Mouse (Mus musculus) heart, embryonic 13.5 days (tissue): ENCODE data around the gene Tmc4. TPM values are rescaled to one million over a fixed set of nuclear protein-coding genes. Genes with fewer than 3 reads are reported as not detected.

Source experiments
- ATAC-seq: fragments of 200-750 bp; cut with Nextera tagmentation; 2 replicates; pipeline ENCODE4 v1.8.0; 2017; ENCODE audit warnings: moderate TSS enrichment; ENCODE audit not compliant: insufficient number of reproducible peaks, low FRiP score, low TSS enrichment; ENCODE audit errors: extremely low read depth
- H3K27ac ChIP-seq: fragments of 300-500 bp; sonication (generic); replicated peaks from 2 replicates; pipeline ENCODE4 v1.5.1; 2015; ENCODE audit warnings: moderate library complexity, mild to moderate bottlenecking, inconsistent platforms
- H3K27me3 ChIP-seq: fragments of 300-500 bp; sonication (generic); replicated peaks from 2 replicates; pipeline ENCODE4 v1.6.1; 2015; ENCODE audit warnings: mild to moderate bottlenecking, inconsistent platforms
- H3K36me3 ChIP-seq: fragments of 300-500 bp; sonication (generic); 2 replicates; pipeline ENCODE4 v1.6.1; 2015; ENCODE audit warnings: mild to moderate bottlenecking, inconsistent platforms
- H3K4me1 ChIP-seq: fragments of 300-500 bp; sonication (generic); 2 replicates; pipeline ENCODE4 v1.6.1; 2015; ENCODE audit warnings: inconsistent platforms
- H3K4me2 ChIP-seq: fragments of 300-500 bp; sonication (generic); 2 replicates; pipeline ENCODE4 v1.6.1; 2015; ENCODE audit warnings: inconsistent platforms, mild to moderate bottlenecking, moderate library complexity
- H3K4me3 ChIP-seq: fragments of 300-500 bp; sonication (generic); 2 replicates; pipeline ENCODE4 v1.5.1; 2015; ENCODE audit warnings: moderate library complexity, mild to moderate bottlenecking, inconsistent platforms
- H3K9ac ChIP-seq: fragments of 300-500 bp; sonication (generic); 2 replicates; pipeline ENCODE4 v1.6.1; 2015; ENCODE audit warnings: inconsistent platforms, mild to moderate bottlenecking, moderate library complexity
- H3K9me3 ChIP-seq: fragments of 300-500 bp; sonication (generic); 2 replicates; pipeline ENCODE4 v1.6.1; 2016; ENCODE audit warnings: inconsistent platforms
- WGBS: fragments of 180-500 bp; shearing (Covaris S2); methylation state at CpG from one replicate; pipeline ENCODE4 v1.1.7; 2015; ENCODE audit warnings: mixed read lengths; 5-methylcytosine and 5-hydroxymethylcytosine counted together
- polyA plus RNA-seq: library from polyadenylated mRNA; unstranded; fragments of >200 nt; fragmentation: Nextera tagmentation; extraction: Ambion mirVana; gene quantifications from 2 replicates; pipeline ENCODE4 v1.2.1, GENCODE M21; 2015

Tmc4 gene
- polyA plus RNA-seq, 1 experiment from 2014 or later, result 4.0 TPM

DNA sequence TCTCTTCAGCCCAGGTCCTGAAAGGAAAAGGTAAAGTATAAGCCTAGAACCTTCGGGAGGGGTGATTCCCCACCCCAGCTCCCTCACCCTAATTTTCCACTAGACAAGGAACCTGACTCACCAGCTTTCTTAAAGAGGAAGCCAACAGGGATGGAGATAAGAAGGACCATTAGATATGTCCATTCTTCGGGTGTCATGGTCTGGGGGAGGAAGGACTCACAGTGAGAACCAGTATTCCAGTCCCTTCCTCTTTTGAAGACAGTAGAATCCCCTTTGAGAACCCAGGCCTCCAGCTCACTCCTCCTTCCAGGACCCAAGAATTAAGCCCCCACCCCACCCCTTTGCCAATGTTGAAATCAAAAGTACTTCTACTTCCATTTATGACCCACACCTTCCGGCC, 14.6 kb upstream of the Tmc4 start:
- WGBS, result 31% methylated on average over 3 of the region's 3 CpGs
- Histone ChIP-seq H3K4me1 (peaks cover 25% of the 10 kb centered on the region), H3K9me3 (no peaks in the 10 kb centered on the region), H3K4me2 (peak overlapping the region; percentile 96), H3K27ac (peak overlapping the region; percentile 99), H3K9ac (peak overlapping the region; percentile 88), H3K36me3 (peaks cover 47% of the 10 kb centered on the region), H3K27me3 (no peaks in the 10 kb centered on the region), H3K4me3 (peak overlapping the region; percentile 79)
- ATAC-seq, result no peak

GRCm38 (mm10) chr7:3685400-3686187, 8.2 kb upstream of the Tmc4 start:
- WGBS, result 76% methylated on average over 31 of the region's 31 CpGs
- ATAC-seq, result no peak
- H3K27me3 ChIP-seq, result no peaks in the 10 kb centered on the region
- H3K27ac ChIP-seq, result no peak overlapping the region
- H3K4me1 ChIP-seq, result no peaks in the 10 kb centered on the region
- H3K9ac ChIP-seq, result no peak overlapping the region
- H3K36me3 ChIP-seq, result peaks cover 75% of the 10 kb centered on the region
- H3K4me2 ChIP-seq, result no peak overlapping the region
- no peaks in the 10 kb centered on the region for H3K9me3 ChIP-seq
- no peak overlapping the region for H3K4me3 ChIP-seq

- Histone ChIP-seq H3K9me3 (no peaks in the 10 kb centered on the region), H3K36me3 (peaks cover 73% of the 10 kb centered on the region), H3K27ac (no peak overlapping the region), H3K4me3 (no peak overlapping the region), H3K4me1 (no peaks in the 10 kb centered on the region), H3K9ac (no peak overlapping the region), H3K27me3 (no peaks in the 10 kb centered on the region), H3K4me2 (no peak overlapping the region)
- 86% methylated on average over 8 of the region's 8 CpGs for WGBS
- no peak for ATAC-seq
These were observed 7.3 kb upstream of the Tmc4 start for GRCm38 (mm10) chr7:3684698-3685097.

DNA sequence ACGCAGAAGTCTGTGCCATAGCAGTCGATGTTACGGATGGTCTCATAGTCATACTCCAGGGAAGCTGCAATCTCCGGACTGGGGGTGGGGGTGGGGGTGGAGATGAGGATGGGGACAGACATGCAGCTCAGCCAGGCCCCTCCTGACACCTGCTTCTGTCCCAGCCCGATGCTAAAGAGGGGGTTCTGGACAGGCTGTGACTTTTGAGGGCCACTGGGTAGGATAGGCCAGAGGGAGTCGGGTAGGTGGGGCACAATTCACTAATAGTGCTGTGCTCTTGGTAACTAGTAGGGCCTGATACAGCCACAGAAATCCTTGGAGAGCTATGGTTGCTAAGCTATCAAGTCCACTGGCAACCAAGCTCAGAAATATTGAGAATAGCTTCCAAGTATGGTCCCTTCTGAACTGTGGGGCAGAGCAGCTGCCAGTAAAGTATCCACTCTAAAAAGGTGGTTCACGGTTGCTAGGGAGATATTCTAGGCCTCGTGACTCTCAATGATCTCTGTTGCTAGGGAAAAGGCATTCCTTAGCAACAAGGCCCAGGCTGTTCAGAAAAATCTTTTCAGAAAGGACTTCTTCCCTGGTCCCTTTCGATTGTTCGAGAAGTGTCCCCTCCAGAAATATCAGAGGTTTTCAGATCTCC, 6.7 kb upstream of the Tmc4 start:
- H3K4me2 ChIP-seq, result no peak overlapping the region
- WGBS, result 81% methylated on average over 10 of the region's 10 CpGs
- no peak overlapping the region for H3K4me3 ChIP-seq
- H3K27me3 ChIP-seq, result no peaks in the 10 kb centered on the region
- no peaks in the 10 kb centered on the region for H3K4me1 ChIP-seq
- H3K27ac ChIP-seq, result no peak overlapping the region
- peaks cover 73% of the 10 kb centered on the region for H3K36me3 ChIP-seq
- ATAC-seq, result no peak
- H3K9ac ChIP-seq, result no peak overlapping the region
- no peaks in the 10 kb centered on the region for H3K9me3 ChIP-seq

- Histone ChIP-seq H3K9me3 (no peaks in the 10 kb centered on the region), H3K27ac (no peak overlapping the region), H3K4me1 (no peaks in the 10 kb centered on the region), H3K9ac (no peak overlapping the region), H3K36me3 (peaks cover 20% of the 10 kb centered on the region), H3K27me3 (no peaks in the 10 kb centered on the region), H3K4me3 (no peak overlapping the region), H3K4me2 (no peak overlapping the region)
- 77% methylated on average over 12 of the region's 12 CpGs for WGBS
- no peak for ATAC-seq
These were observed 982 bp downstream of the Tmc4 start for GRCm38 (mm10) chr7:3676371-3676770.

GRCm38 (mm10) chr7:3675228-3675548, 2.2 kb downstream of the Tmc4 start:
- H3K36me3 ChIP-seq, result peaks cover 10% of the 10 kb centered on the region
- H3K4me3 ChIP-seq, result no peak overlapping the region
- no peak overlapping the region for H3K4me2 ChIP-seq
- H3K9ac ChIP-seq, result no peak overlapping the region
- 85% methylated on average over 3 of the region's 3 CpGs for WGBS
- no peaks in the 10 kb centered on the region for H3K27me3 ChIP-seq
- no peak for ATAC-seq
- no peak overlapping the region for H3K27ac ChIP-seq
- no peaks in the 10 kb centered on the region for H3K9me3 ChIP-seq
- no peaks in the 10 kb centered on the region for H3K4me1 ChIP-seq

DNA sequence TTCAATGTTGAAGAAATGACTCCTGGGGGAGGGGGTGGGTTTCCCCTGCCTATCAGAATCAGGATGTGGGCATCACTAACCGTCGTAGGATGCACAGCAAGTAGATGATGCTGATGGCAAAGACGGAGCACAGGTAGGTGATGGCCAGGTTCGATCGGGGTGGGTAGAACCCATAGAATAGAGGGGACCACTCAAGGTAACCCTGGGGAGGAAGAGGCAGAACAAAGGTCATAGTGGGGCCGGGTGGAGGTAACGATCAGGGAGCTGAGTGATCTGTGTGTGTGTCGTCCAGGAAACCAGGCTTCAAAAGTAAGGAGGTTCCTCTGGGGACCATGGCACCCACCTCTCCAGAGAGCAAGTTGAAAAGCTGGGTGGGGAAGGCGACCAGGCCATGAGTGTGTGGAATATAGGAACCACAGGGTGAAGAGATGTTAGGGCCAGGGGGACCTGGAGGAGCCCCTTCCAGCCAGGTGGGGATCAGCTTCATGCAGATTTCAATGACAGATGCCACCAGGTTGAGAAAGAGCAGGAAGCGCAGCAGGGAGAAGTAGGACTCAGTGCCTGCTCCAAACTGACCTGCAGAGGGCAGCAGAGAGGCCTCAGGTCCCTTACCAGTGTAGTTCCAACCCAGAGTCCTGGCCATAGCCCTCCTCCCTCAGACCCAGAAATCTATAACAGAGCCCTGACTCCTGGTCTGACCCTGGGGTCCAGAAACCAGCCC, 2.7 kb downstream of the Tmc4 start:
- no peaks in the 10 kb centered on the region for H3K9me3 ChIP-seq
- 63% methylated on average over 10 of the region's 10 CpGs for WGBS
- no peak overlapping the region for H3K4me2 ChIP-seq
- no peak overlapping the region for H3K9ac ChIP-seq
- H3K36me3 ChIP-seq, result peaks cover 9% of the 10 kb centered on the region
- H3K4me3 ChIP-seq, result no peak overlapping the region
- H3K27me3 ChIP-seq, result no peaks in the 10 kb centered on the region
- no peak overlapping the region for H3K27ac ChIP-seq
- no peak for ATAC-seq
- no peaks in the 10 kb centered on the region for H3K4me1 ChIP-seq

DNA sequence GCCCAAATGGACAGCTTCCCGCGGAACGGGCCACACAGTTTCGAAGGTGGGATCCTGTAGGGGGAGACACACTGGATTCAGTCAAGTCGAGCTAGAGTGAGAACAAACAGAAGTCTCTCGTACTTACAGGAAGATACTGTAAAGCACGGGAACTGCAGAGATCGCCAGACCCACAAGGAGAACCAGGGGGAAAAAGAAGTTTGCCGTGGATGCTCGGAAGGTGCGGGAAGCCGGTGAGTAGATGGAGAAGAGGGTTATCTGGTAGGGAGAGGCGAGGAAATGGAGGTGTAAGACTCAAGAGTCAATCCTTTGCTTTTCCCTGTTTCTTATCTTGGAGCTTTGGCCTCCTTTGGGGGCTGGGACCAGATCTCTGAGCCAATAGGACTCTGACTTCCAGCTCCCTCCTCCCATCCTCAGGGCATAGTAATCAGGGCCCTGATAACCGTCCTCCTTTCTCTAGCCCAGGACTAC, 10.4 kb downstream of the Tmc4 start:
- Histone ChIP-seq H3K4me1 (peaks cover 38% of the 10 kb centered on the region), H3K4me2 (peak overlapping the region; percentile 75), H3K9ac (peak overlapping the region; percentile 69), H3K27me3 (no peaks in the 10 kb centered on the region), H3K36me3 (peaks cover 19% of the 10 kb centered on the region), H3K4me3 (peak overlapping the region; percentile 42), H3K27ac (peak overlapping the region; percentile 54), H3K9me3 (no peaks in the 10 kb centered on the region)
- 4% methylated on average over 14 of the region's 14 CpGs for WGBS
- ATAC-seq, result no peak

- Histone ChIP-seq H3K4me3 (peak within 1 kb of the TSS; percentile 79), H3K4me2 (peak within 1 kb of the TSS; percentile 75), H3K9me3 (no peaks in the 10 kb centered on the region), H3K9ac (peak within 1 kb of the TSS; percentile 94), H3K27ac (peak within 1 kb of the TSS; percentile 95), H3K27me3 (no peaks in the 10 kb centered on the region), H3K4me1 (peaks cover 38% of the 10 kb centered on the region), H3K36me3 (peaks cover 34% of the 10 kb centered on the region)
- ATAC-seq, result peak; percentile 95
- WGBS, result 3% methylated on average over 45 of the region's 45 CpGs
These were observed 11.9 kb downstream of the Tmc4 start, which contains the start of gene Leng1 for GRCm38 (mm10) chr7:3665215-3666114. Leng1 (minus strand) TSS chr7:3665840.

- no peak; the same call in 1 of the 2 replicates for ATAC-seq
- no peaks in the 10 kb centered on the region for H3K27me3 ChIP-seq
- no peaks in the 10 kb centered on the region for H3K9me3 ChIP-seq
- peaks cover 38% of the 10 kb centered on the region for H3K4me1 ChIP-seq
- H3K4me2 ChIP-seq, result peak overlapping the region; percentile 75
- H3K36me3 ChIP-seq, result peaks cover 42% of the 10 kb centered on the region
- WGBS, result 30% methylated on average over 15 of the region's 15 CpGs
- H3K4me3 ChIP-seq, result peak overlapping the region; percentile 79
- H3K27ac ChIP-seq, result peak overlapping the region; percentile 95
- H3K9ac ChIP-seq, result peak overlapping the region; percentile 94
These were observed 12.7 kb downstream of the Tmc4 start for GRCm38 (mm10) chr7:3664524-3665214.
